Mouse (Mus musculus): ENCODE data around the gene Manbal.
"Not testable (repeated sequence)": the region's sequence is repeated elsewhere in the genome, so short reads cannot be mapped to it uniquely, and the experiment has no call there.

The Manbal gene

DNA sequence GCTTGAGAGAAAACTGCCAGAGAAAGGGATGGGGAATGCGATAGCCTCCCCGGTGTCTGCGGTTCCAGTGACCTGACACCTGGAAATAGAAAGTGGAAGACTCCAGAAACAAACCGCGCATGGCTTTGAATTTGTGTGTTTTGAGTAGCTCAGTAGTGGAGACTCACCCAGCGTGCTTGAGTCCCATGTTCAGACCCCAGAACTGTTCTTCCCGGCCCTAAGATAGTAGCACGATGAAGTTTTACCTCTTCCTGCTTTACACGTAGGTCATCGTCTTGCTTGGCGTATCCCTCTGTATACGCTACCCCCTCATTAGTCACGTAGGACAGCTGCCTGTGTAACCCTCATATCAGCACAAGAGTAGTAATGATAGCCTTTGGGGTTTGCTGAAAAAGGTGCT, 597 bp downstream of the Manbal start:
- no peak for DNase-seq (ENCODE audit: low spot score)

DNA sequence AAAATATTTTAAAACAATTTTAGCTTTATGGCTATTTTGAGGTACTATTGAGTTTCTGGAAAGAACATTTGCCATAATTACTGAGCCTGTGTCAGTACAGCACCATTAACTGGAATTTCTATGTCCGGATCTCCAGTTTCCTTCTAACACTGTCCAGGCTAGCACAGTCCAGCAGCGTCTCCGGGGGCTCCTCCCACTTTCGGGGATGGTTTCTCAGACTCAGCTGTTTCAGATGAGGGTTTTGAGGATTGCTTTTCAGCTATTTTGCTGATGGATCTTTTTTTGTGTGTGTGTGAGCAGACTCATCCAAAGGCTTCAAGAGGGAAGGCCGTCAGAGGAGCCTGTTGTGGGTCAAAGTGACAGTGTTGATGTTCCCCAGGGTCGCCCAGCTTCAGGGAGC, 4.3 kb downstream of the Manbal start:
- no peak for DNase-seq (ENCODE audit: low spot score)

DNA sequence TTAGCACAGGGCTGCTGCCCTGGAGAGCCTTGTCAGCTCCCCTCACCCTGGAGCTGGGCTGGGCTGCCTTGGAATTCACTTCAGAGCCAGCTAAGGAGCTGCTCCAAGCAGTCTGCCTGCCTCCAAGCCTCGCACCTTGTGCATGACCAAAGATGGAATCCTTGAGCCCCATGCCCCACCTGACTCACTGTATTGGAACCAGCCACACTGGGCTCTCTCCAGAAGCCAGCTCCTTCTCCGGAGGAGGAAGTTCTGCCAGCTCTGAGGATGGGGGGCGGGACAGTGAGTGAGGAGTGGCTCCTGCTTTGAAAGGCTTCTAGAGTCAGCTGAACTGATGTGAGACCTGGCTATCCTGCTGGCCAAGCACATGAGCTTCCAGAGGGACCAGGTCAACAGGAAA, 6.3 kb downstream of the Manbal start:
- DNase-seq (ENCODE audit: low spot score): no peak

DNA sequence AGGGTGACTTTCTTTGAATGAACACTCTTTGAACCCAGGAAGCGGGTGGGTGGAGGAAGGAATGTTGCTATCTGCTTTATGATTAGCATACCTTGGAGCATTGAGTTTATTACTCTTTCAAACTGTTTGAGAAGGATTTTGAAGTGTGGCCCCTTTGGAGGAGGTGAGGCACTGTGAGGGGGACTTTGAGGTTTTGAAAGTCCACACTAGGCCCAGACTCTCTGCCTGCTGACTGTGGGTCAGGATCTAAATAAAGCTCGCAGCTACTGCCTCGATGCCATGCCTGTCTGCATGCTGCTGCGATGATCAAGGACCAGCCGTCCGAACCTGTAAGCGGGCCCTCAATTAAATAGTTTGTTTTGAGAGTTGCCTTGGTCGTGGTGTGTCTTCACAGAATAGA, 7.7 kb downstream of the Manbal start:
- no peak for DNase-seq (ENCODE audit: low spot score)

DNA sequence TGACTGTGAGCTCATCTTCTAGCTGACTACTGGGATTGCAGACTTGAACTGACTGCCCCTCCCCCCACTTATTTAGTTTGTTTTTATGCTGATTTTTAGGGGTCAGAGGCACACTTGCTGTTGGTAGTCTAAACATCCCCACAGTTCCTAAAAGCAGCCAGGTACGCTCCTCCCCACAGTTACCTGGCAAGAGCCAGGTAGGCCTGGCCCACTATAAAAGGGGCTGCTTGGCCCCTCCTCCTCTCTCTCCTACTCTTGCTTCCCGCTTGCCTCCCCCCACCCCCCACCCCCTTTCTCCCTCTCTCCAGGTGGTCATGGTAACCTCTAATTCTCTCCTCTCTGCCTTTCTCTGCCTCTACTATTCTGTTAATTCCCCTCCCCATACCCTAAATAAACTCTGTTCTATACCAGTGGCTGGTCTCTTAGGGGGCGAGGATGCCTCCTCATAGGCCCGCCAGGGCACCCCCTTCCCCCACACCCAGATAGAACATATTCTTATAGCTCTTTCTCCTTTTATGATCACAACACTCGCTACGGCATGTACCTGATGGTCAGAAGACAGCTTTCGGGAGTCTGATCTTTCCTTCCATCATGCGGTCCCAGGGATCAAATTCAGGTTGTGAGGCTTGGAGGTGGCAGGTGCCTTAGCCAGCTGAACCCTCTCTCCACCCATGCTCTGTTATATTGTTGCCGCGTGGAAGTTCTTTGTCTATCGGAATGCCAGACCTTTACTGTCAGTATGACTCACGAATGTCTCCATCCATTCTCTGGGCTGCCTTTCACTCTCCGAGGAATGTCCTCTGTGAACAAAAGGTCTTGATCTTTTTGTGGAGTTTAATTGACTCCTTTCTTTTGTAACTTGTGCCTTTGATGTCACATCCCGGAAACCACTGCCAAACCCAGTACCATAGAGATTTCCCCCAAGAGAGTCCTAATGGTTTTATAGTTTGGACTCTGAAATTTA, 8.7 kb downstream of the Manbal start:
- no peak for DNase-seq (ENCODE audit: low spot score)

DNA sequence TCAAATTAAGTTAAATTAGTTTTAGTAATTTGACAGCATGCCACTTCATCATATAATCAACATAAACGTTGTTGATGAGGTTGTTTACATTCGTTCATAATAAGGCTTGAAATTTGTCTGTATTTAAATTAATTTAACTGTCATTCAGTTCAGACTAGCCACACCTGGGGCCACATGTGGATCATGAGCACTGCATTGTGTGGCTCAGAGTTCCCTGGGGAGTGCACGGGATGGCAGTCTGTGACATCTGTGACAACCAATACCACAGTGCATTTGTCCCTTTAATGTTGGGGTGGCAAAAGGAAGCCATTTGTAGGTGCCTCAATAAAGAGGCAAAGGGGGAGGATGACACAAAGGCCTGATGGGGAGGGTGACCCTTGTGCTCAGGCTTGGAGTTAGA, 9.6 kb downstream of the Manbal start:
- DNase-seq (ENCODE audit: low spot score): no peak

DNA sequence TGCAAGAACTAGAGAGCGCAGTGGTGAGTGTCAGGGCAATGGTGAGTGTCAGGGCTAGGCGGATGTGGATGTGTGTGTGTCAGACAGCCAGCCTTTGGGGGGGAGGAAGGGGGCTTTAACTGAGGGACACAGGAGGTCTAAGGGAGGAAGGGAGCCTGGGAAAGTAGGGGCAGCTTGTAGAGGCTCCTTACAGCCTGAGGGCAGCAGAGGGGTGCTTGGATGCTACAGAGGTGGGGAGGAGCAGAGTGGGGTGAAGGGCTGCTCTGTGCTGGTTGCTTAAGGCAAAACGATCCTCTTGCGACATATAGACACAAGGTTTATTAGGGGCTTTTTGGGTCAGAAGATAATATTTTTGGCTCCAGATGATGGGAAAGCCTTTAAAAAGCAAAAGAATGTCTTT, 17.4 kb downstream of the Manbal start:
- DNase-seq (ENCODE audit: low spot score): no peak

DNA sequence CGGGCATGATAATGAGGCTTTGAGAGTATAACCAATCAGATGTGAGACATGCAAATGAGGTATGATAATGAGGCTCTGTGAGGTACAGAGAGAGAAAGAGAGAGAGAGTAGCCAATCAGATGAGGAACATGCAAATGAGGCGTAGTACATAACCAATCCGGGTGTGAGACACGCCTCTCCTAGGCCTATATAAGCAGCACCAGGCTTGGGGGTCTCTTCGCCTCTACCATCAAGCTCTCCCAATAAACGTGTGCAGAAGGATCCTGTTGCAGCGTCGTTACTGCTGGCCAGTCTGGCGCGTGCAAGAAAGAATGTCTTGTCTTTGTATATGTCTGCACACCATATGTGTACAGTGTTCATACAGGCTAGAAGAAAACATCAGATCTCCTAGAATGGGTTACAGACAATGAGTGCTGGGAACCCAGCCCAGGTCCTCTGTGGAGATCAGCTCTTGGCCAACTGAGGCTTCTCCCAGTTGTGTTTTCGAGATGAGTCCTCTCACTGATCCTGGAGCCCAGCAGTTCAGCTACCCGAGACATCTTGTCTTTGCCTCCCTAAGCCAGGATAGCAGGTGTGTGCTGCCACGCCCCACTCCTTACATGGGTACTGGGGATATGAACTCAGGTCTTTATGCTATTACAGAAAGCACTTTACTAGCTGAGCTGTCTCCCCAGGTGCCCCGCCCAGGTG, 21.7 kb downstream of the Manbal start:
- DNase-seq (ENCODE audit: low spot score): not testable (repeated sequence)

DNA sequence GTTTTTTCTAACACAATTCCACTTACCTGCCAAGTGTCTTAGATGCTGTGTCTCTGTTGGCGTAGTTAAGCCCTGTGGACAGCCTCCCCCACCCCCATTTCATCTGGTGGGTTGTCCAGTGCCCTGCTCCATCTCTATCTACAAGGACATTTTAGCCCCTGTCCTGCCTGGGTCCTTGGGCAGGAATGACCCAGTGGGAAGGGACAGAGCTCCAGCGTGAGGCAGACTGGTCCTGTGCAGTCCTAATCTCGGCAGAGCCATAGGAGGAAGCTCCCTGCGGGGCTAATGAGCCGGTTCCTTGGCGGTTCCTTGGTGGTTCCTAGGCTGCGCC, 22.2 kb downstream of the Manbal start:
- no peak for DNase-seq (ENCODE audit: low spot score)

DNA sequence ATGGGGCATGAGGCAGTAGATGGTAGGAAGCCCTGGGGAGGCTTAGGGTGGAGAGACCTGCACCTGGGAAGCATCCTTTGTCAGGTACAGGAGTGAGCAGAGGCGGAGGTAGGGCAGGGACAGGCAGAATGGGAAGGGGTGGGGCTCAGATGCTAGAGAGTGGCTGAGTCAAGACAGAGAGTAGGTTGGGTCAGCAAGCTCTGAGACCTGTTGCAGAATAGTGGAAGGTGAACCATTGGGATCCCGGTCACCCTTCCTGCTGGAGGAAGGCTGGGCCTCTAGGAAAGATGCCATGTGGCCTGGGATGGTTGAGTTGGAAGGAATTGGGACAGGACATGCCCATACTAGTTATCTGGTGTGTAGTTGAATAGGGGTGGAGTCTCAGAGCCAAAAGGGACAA, 24.9 kb downstream of the Manbal start:
- DNase-seq (ENCODE audit: low spot score): no peak

DNA sequence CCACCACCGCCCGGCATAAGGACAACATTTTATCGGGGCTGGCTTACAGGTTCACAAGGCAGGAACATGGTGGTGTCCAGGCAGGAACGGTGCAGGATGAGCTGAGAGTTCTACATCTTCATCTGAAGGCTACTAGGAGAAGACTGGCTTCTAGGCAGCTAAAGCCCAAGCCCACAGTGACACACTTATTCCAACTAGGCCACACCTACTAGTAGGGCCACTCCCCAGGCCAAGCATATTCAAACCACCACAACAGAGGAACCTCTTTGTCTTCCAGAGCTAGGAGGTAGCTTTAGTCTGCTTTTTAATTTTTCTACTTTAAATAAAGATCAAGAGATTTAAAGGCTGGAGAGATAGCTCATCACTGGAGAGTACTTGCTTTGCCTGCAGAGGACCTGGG, 26.2 kb downstream of the Manbal start:
- no peak for DNase-seq (ENCODE audit: low spot score)

DNA sequence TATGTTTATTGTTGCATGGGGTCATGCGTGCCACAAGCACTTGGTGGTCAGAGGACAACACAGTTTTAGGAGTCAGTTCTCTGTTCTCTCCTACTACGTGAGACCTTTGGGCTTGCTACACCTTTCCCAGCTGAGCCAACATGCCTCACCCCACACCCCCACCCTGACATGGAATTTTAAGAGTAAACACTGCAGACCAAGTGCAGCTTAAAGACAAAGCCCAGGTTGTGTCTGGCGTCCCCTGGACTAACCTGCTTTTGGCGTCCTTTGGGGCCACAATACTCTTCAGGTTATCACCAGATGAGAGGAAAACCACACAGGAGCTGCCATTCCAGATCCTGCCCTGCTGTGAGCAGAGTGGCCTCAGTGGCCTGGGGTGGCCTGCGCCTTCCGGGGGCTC, 27.5 kb downstream of the Manbal start:
- no peak for DNase-seq (ENCODE audit: low spot score)

DNA sequence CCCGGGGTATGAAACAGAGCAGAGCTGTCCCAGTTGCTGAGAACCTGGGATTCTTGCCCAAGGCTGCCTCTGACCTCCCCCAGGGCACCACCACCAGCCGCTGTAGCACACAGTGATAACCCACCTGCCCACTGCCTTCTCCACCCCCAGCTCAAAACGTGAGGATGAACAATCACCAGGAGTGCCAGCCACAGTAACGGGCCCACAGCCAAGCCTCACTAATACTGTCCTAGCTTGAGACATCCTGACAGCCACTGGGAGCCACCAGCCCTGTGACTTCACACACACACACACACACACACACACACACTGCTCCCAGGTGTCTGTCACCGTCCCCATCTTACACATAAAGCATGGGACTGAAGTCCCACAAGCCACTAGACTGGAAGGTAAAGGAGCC, 28.0 kb downstream of the Manbal start:
- DNase-seq (ENCODE audit: low spot score): no peak

DNA sequence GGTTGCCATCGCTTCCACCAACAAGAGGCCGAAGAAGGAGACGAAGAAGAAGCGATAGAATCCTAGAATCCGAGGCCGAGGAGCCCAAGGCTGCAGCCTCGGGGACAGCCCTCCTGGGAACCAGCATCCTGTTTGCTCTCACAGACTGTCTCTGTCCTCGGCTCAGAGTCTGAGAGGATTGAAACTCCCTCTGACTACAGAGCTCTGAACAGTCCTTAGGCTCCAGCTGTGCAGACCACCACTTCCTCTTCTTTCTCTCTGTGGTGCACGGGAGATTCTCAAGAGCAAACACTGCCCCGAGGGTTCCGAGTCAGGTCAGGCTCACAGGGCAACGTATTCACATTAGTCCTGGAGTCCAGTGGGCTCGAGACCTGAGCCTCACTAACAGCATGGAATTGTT, 28.6 kb downstream of the Manbal start:
- no peak for DNase-seq (ENCODE audit: low spot score)

DNA sequence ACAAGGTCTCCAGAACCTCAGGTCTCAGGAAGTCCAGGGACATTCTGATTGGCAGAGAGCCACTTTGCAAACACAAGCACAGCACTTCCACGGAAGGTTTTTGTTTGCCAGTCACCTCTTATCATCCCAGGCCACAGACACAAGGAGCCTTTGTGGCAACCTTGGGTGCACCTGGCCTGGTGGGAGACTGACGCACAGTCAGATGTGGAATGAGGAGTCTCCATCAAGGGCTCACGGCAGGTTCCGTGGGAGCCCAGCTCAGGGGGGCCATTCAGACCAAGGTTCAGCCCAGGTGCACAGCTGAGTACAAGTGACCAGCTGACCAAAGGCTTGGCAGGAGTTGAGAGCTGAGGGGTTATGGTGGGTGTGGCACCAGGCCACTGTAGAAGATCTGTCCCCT, 30.0 kb downstream of the Manbal start:
- no peak for DNase-seq (ENCODE audit: low spot score)

DNA sequence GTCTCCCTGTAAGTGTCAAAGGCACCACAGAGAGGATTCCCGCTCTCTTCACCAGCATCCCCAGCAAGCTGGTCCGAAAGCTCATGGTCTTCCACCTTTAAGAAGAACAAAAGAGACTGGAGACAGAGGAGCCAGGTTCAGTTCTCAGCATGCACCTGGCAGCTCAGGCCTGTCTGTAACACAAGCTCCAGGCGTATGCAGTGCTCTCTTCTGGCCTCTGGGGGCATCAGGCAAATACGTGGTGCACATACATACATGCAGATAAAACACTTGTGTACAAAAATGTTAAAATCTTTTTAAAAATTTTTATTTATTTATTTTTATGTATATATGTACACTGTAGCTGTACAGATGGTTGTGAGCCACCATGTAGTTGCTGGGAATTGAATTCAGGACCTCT, 31.1 kb downstream of the Manbal start:
- no peak for DNase-seq (ENCODE audit: low spot score)

DNA sequence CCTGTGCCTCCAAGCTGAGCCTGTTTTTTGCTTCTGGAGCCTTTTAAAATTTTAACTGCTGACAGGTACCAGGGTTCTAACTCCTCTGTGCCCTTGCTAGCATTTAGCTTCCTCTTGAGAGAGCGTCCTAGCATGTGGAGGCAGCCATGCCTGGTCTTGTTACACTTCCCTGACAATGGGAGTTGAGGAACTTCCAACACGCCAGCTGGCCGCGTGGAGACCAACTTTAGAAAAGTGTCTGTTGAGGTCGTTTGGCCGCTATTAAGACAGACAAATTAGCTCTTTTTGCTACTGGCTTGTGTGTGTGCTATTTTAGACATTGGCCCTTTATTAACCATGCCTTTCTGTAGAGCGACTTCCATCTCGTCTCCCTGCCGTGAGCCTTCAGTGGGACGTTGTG, 32.4 kb downstream of the Manbal start:
- no peak for DNase-seq (ENCODE audit: low spot score)

DNA sequence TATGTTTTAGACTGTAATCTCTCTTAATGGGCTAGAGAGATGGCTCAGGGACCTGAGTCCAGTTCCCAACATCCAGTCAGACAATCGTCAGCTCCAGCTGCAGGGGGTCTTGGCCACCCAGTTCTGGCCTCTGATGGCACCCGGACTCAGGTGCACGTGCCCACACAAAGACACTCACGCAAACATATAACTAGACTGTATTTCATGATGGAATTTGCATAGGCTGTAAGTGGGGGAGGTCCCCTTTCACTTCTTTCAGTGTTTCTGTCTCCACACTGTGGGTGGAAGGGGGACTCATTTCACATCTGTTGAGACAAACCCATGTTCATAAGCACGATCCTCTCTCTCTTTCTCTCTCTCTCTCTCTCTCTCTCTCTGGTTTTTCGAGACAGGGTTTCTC, 33.1 kb downstream of the Manbal start:
- no peak for DNase-seq (ENCODE audit: low spot score)

DNA sequence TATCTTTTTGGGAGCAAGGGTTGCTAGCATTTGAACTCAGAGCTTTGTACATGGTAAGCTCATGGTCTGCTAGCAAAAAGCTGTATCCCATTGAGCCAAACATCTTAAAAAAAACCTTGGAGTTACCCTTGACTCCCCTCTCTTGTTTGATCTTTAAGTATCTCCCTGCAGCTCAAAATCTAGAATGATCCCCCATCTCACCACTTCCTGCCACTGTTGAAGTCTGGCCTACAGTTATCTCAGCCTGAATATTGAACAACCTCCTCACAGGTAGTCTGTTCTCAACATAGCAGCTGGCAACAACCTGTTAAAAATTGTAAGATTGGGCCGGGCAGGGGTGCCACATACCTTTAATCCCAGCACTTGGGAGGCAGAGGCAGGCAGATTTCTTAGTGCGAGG, 33.9 kb downstream of the Manbal start:
- DNase-seq (ENCODE audit: low spot score): no peak

DNA sequence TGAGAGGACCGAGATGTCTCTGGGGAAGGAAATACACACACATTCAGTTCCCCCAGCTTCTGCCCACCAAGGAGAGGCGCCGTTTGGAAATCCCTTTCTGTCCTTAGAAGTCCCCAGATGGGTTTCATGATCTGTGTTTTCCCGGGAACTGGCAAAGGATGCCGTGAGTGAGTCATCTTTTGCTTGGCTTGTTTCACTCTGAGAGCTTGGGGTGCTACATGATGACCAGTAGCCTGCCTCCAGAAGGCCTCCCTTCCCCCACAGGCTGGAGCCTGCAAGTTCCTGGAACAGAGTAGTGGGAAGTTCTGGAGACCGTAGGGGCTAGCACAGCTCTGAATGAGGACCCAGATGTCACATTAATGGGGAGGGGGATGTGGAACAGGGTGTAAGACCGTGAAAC, 40.2 kb downstream of the Manbal start:
- DNase-seq (ENCODE audit: low spot score): no peak

DNA sequence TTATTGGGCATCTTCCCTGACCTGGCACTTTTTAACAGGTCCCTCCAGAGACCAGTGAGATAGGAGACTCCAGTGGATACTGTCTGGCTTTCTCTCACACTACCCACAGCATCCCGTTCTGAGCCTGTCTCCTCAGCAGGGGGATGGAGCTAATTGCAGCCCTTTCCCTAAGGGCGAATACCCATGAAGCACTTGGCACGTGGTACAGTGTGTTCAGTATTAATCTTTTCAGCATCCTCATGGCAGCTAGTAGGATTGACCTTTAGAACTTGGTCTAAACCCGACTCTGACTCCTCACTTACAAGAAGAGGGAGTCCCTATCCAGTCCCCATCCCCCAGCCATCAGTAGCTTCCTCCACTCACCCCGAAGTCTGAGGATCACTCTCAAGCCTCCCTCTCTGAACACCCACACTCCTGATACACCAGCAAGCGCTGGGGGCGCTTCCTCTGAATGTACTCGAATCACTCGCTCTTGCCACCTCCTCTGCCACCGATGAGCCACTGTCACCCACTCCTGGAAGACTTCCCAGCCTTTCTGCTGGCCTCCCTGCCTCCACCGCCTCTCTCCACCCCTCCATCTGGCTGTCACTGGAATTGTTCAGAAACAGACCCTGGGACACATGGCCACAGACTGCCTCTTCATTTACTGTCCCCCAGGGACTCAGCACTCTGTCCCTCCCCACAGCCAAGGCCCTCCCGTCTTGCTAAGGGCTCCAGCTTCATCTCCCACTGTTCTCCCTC, 42.6 kb downstream of the Manbal start:
- DNase-seq (ENCODE audit: low spot score): peak; percentile 68

DNA sequence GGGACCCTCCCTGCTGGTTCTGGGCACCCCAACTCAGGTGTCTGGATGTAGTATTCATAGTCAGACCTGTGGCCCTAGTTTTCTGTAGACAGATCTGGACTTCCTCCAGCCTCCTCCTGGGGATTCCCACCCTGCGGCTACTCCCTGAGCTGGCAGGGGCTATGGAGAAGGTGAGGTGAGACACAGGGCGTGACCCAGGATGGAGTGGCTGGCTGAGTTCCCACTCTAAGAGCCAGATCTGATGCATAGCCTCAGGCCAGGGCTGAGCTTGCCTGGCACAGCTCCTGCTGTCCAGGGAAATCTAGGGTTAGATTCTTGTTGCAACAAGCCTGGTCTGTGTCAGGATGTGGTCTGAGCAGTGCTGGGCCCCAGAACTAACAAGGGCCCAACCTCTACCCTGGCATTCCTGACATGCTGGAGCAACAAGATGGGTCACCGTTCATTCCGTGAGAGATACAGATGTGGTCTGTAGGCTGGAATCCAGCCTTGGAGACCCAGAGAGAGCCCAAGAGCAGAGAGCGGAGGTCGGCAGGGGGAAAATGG, 43.8 kb downstream of the Manbal start:
- no peak for DNase-seq (ENCODE audit: low spot score)

DNA sequence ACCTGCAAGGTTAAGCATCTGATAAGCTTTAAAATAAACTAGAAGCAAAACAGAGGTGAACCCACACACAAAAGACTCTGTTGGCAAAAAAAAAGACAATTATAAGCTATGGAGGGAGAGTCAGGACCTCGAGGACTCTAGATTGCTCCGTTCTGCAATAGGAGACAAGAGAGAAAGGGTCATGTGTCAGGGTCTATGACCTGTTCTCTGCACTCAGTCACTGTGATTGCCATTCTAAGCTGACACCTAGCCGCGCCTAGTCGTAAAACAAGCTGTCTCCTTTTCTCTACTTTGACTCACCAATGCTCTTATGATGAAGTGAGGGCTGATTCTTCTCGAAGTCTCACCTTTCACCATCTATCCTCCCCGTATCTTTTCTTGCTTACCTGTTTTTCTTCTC, 45.1 kb downstream of the Manbal start:
- no peak for DNase-seq (ENCODE audit: low spot score)
